Mouse (Mus musculus) left cerebral cortex, postnatal 4 days (tissue): ENCODE measurements around the gene Zfp991. TPM values are rescaled to one million over a fixed set of nuclear protein-coding genes. Genes with fewer than 3 reads are reported as not detected.
"Not testable (repeated sequence)": the region's sequence is repeated elsewhere in the genome, so short reads cannot be mapped to it uniquely, and the experiment has no call there.

Experiments used
- DNase-seq: peaks from one replicate; pipeline ENCODE4 v3.0.0-alpha.2; 2022
- intact Hi-C: fragments of 180-260 bp; cut with DNase I; formaldehyde crosslinking; loops from one replicate; pipeline ENCODE4 v1.15.1; 2025
- total RNA-seq, 2 experiments: library from RNA; stranded (reverse); gene quantifications; 2 replicates each; pipeline ENCODE4 v1.2.3; 2021

The Zfp991 gene
- total RNA-seq, 2 experiments from 2014 or later = 13.1 to 13.9 TPM

DNA sequence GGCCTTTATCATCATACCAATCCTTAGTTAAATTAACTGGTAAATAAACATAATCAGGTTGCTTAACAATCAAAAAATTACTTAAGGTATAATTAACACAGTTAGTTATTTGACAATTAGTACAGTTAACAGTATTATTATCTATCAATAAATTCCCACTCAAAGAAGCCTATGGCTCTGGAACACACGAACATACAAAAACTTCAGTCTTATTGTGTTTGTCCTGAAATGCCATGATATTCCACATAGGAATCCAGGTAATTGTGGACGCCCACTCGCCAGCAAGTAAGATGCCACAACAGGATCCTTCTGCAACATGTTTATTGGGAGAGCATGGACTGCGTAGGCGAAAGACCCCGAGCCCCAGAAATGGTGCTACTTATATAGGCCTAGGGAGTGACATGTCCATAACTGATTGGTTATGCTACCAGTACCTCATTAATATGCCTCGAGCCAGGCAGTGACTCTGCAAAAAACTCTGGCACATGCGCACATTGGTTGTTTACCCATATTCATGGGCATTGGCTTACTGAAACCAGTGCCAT lies 49.4 kb downstream of the Zfp991 start:
- intact Hi-C loops = not testable (repeated sequence)

DNA sequence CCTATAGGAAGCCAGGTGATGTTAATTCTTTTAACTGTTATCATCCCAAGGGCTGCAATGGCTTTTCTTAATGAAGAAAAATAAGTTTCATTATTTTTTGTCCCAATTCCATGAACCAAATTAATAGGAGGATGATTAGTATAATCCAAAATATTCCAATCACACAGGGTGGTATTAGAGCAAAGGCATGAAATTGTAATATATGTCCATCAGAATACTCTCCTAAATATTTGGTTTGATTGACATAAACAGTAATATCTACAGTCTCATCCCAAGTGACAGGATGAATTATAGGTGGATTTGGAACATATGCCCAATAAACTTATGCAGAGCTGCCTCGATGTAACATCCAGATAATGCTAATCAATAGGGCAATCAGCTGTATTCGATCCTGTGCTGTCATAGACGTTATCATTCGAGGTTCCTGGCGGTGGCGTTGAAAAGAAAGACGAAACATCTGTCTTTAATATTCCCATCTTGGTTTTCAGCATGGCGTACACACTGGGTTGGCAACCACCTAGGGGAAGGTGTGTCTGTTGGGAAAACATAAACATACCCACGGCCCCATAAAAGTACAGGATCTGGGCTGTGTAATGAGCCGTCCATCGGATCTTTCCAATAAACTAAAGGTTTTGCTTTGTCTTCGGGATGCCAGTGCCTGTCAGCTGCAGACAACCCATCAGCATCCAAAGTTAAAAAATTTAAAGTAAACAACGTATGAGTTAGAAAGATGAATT lies 50.3 kb downstream of the Zfp991 start:
- DNase-seq = not testable (repeated sequence)

More for the DNA sequence above, 49.4 kb downstream of the Zfp991 start:
- DNase-seq = not testable (repeated sequence)

DNA sequence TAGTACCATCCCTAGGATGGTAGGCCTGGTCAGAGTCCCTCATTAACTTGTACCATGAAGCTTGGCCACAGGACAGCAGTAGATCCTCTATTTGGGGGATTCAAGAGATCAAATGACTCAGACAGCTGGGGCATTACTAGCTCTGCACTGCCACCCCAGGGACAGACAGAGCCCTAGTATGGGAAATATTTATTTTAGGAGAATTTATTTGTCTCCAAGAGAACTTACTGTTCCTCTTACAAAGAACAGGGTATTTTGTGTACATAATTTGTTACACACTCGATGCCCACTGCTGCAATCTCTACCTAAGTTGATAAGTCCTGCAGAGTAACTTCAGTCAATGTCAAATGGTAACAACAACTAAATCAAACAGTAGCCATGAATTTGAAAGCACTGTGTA lies 55.0 kb downstream of the Zfp991 start:
- DNase-seq, intact Hi-C loops: not testable (repeated sequence)

More for the DNA sequence above, 50.3 kb downstream of the Zfp991 start:
- intact Hi-C loops = not testable (repeated sequence)

DNA sequence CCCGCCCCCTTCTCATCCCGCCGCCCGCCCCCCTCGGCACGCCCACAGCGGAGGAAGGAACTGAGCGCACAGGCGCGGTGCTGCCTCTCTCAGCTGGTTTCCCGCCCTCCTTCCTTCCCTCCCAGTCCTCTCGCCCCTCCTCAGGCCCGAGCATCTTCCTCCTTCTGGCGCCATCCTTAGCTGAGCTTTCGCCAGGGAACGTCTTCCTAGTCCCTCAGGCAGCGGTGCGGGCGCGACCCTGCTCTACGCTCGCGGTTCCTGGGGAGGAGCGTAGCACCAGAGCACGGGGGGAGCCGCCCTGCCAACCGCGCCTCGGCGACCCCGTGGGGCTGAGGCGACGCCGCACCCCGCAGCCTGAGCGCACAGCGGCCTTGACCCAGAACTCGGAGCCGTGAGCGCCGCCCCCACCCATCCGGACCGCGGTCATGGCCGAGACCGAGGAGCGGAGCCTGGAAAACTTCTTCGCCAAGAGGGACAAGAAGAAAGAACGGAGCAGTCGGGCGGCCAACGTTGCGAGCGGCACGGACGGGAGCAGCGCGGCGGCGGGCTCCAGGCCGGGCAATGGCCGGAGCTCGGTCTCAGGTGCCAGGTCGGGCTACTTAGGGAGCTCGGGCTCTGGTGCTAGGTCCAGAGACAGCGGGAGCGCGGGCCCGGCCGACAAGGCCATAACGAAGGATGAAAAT lies 55.6 kb downstream of the Zfp991 start:
- DNase-seq, intact Hi-C loops: not testable (repeated sequence)

DNA sequence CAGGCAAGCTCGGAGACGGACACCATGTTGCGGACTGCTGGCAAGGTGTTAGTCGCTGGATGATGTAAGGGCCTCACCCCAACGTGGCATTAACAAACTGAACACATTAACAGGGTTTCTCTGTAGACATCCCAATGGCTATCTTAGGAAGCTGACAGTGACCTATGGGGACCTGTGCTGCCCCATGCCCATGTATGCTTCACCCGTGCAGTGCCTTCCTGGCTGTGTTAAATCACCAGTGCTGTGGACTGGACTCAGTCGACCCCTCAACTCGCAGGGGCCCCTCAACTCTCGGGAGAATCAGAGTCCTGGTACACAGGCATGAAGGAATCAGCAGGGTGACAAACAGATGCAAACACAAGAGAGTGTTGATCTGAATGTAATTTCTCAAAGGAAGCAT lies 63.3 kb downstream of the Zfp991 start:
- intact Hi-C loops = not testable (repeated sequence)

DNA sequence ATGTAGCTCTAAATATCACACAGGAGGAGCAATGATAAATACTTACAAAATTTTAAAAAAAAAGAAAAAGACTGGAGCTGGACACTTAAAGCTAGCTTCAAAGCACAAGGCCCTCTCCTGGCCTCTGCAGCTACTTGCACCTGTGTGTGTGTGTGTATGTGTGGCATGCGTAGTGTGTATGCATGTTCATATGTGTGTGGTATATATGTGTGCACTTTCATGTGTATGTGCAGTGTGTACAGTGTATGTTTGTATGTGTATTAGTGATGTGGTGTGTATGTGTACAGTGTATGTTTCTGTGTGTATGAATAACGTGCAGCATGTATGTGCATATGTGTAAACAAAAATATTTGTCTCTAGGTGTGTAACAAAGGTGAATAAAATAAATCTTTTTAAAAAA lies 65.4 kb downstream of the Zfp991 start:
- intact Hi-C loops, DNase-seq: not testable (repeated sequence)

More for the DNA sequence above, 63.3 kb downstream of the Zfp991 start:
- DNase-seq = not testable (repeated sequence)

DNA sequence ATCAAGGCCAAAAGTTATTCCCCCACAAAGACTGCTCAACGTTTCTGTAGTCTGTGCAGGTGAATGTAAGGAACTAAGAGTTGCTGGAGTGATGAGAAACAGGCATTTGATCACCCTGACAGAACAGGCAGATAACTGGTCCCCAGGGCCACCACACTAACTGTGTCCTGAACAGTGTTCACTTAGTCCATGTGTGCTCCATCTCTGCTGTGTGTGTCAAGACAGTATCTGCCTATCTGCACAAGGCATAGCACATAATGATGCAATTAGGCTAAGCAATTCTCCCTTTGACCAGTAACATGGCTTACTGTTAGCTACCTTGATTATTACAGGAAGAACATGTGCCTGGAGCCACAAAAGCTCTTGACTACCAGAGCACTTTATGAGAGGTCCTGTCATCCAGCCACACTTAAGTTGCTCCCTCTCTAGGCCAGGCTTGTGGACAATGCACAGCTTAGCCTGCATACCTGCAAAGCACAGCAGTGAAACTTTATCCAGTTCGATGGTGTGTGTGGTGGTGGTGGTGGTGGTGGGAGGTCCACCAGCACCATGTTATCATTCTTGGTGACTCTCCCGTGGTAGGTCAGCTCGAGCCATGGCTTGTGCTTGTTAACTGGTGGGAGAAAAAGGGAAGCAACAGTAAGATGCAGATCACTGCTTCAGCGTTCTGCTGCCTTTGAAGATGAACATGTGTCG lies 67.4 kb downstream of the Zfp991 start:
- intact Hi-C loops, DNase-seq: not testable (repeated sequence)

DNA sequence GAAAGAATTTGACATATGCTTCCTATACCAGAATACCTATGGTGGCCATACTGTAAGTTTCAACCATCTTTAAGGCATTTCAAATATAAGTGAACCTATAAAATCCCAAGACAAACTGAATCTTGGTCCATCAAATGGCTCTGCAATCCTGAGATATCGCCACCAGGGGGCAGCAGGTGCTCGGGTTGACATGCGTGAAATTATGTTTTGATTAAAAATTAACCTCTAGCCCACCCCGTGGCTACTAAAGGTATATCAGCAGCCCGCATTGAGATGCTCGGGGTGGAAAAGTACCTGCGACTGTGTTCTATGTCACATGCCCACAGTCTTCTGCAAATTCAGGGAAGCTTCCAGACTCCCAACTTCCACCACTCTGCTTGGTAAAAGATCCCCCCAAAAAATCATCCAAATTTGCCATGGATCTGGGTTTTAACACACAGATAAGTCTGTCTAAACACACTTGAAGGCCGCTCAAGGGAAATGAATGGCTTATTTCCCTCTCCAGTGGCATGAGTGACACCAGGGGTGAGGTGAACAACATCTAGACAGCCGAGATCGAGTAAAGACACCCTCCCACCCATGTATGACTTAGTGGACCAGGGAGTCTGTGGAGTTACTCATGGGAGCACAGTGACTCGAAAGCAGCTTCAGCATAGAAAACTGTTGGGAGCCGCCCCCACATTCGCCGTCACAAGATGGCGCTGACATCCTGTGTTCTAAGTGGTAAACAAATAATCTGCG lies 70.3 kb downstream of the Zfp991 start:
- intact Hi-C loops, DNase-seq: not testable (repeated sequence)

DNA sequence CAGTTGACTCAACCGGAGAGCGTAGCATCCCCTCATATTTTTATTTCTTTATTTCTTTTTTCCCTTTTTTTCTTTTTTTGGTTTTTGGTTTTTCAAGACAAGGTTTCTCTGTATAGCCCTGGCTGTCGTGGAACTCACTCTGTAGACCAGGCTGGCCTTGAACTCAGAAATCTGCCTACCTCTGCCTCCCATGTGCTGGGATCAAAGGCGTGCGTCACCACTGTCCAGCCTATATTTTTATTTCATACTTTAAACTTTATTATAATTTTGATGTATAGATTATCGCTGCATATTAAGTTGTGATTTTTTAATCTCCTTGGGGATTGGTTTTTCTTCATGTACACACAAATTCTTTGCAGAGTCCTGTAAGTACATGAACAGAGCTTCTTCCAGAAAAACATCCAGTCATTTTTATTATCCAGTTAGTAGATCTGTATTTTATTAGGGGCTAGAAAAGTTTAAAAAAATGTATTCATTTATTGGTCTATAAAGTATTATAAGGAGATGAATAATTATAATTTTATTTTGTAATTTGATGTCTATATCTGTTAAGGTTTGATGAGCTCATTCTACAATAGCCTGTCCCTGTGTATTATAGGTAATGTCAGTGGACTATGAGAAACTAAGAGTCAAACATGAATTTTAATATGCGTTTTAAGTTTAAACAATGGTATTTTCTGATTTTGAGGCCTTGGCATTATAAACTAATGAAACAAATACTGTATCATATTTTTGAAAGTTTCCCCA lies 80.5 kb downstream of the Zfp991 start:
- DNase-seq, intact Hi-C loops: not testable (repeated sequence)

DNA sequence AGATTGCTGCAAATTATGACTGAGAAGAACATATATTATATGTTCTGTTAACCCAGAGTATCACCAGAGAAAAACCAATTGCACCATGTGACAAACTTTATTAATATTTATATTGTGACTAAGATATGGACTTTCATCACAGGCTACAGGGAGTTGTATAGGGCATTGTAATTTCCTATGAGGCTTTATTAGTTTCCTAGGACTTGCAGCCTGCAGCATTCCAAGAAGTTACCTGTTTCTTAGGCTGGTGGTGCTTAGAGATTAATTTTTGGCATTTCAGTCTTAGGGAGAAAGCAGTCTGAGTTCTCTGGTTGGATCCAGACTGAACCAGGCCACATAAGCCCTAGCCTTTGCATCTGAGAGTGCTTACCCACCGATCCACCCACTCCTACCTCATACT lies 82.4 kb downstream of the Zfp991 start:
- intact Hi-C loops = not testable (repeated sequence)

DNA sequence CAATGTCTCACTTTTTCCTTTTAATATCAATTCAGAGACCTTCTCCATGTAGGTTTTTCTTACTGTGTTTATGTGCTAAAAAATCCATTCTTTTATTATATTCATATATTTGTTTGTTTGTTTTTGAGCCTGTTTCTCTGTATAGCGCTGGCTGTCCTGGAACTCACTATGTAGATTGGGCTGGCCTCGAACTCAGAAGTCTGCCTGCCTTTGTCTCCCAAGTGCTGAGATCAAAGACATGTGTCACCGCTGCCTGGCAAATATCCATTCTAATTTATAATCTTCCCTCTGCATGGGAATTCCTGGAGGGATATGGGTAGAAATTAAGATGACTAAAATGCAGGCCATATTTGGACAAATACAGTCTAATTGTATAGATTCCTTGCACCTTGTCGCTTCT lies 85.8 kb downstream of the Zfp991 start:
- DNase-seq, intact Hi-C loops: not testable (repeated sequence)

More for the DNA sequence above, 82.4 kb downstream of the Zfp991 start:
- not testable (repeated sequence) for DNase-seq

DNA sequence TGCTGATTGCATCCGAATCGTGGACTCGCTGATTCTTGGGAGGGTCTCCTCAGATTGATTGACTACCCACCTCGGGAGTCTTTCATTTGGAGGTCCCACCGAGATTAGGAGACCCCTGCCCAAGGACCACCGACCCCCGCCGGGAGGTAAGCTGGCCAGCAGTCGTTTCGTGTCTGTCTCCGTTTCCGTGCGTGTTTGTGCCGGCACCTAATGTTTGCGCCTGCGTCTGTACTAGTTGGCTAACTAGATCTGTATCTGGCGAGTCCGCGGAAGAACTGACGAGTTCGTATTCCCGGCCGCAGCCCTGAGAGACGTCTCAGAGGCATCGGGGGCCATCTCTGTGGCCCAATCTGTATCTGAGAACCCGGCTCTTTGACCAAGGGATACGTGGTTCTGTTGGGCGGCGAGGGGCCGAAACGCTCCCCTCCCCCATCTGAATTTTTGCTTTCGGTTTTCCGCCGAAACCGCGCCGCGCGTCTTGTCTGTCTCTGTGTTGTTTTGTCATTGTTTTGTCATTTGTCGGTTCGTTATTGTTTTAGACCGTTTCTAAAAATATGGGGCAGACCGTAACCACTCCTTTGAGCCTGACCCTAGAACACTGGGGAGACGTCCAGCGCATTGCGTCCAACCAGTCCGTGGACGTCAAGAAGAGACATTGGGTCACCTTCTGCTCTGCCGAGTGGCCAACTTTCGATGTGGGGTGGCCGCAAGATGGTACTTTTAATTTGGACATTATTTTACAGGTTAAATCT lies 87.7 kb downstream of the Zfp991 start:
- DNase-seq, intact Hi-C loops: not testable (repeated sequence)

DNA sequence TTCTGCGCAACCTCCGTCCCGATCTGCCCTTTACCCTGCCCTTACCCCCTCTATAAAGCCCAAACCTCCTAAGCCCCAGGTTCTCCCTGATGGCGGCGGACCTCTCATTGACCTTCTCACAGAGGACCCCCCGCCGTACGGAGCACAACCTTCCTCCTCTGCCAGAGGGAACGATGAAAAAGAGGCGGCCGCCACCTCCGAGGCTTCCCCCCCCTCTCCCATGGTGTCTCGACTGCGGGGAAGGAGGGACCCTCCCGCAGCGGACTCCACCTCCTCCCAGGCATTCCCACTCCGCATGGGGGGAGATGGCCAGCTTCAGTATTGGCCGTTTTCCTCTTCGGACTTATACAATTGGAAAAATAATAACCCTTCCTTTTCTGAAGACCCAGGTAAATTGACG lies 88.4 kb downstream of the Zfp991 start:
- DNase-seq = peak; percentile 5
- intact Hi-C loops = not testable (repeated sequence)

DNA sequence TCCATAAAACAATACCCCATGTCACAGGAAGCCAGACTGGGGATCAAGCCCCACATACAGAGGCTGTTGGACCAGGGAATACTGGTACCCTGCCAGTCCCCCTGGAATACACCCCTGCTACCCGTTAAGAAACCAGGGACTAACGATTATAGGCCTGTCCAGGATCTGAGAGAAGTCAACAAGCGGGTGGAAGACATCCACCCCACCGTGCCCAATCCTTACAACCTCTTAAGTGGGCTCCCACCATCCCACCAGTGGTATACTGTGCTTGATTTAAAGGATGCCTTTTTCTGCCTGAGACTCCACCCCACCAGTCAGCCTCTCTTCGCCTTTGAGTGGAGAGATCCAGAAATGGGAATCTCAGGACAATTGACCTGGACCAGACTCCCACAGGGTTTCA lies 90.2 kb downstream of the Zfp991 start:
- DNase-seq, intact Hi-C loops: not testable (repeated sequence)

DNA sequence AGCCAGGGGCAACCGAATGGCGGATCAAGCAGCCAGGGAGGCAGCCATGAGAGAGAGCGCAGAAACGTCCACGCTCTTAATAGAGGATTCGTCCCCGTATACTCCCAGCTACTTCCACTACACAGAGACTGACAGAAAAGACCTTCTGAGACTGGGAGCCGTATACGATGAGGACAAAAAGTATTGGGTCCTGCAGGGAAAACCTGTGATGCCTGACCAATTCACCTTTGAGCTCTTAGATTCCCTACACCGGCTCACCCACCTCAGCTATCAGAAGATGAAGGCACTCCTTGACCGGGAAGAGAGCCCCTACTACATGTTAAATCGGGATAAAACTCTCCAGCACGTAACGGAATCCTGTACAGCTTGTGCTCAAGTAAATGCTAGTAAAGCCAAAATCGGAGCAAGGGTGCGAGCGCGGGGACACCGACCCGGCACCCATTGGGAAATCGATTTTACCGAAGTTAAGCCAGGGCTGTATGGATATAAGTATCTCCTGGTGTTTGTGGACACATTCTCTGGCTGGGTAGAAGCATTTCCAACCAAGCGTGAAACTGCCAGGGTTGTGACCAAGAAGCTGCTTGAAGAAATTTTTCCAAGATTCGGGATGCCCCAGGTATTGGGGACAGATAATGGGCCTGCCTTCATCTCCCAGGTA lies 92.1 kb downstream of the Zfp991 start:
- DNase-seq, intact Hi-C loops: not testable (repeated sequence)

DNA sequence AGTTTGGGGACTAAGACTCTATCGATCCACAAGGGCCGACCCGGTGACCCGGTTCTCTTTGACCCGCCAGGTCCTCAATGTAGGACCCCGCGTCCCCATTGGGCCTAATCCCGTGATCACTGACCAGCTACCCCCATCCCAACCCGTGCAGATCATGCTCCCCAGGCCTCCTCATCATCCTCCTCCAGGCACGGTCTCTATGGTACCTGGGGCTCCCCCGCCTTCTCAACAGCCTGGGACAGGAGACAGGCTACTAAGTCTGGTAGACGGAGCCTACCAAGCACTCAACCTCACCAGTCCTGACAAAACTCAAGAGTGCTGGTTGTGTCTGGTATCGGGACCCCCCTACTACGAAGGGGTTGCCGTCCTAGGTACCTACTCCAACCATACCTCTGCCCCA lies 93.8 kb downstream of the Zfp991 start:
- DNase-seq, intact Hi-C loops: not testable (repeated sequence)

DNA sequence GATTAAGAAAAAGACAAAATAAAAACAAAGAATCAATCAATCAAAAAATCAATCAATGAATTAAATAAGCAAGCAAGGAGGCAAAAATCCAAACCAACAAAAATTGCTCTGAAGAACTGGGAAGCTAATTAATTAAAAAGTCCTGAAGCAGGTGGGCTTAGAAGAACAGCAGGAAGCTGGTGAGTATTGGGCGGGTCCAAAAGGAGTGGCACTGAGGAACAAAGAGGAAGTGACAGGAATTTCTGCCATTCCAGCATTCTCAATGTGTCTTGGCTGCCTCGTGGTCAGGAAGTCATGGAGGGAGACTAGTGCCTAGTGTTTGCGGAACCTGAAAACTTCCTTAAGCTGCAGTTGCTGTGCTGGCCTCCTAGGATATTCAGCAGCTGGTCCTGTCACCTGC lies 98.2 kb downstream of the Zfp991 start:
- intact Hi-C loops = not testable (repeated sequence)

More for the DNA sequence above, 98.2 kb downstream of the Zfp991 start:
- not testable (repeated sequence) for DNase-seq
